Comparison of ENCODE assay signal across 35 mouse cellular contexts in the genomic region with DNA sequence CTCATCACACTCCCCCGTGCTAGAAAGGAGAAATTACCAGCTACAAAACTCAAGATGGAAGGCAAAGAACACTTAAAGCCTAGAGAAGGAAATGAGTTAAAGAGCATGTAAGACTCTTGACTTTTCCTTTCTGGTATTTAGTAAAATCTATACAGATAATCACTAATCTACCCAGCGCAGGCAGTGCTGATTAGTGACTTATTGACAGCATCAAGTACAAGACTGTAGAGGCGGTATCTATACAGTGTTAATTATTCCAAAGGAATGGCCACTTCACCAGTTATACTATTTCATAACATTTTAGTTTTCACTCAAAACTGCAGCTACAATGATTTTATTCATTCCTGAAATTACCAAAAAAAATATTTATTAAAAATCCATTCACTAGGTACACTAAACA.
"Had no signal": no experiment of that assay in that cellular context is flagged by ENCODE, and none has a peak within 500 bp of the region (broad histone marks: within the 10 kb centered on the region; RNA-seq: fewer than 3 reads in every experiment).

No protein-coding gene starts in this region.

- H3K36me3 ChIP-seq: hindbrain, embryonic 15.5 days; intestine, embryonic 15.5 days had no signal

- H3K27ac ChIP-seq: heart, adult 2 months; heart, embryonic 10.5 days; heart, embryonic 13.5 days; heart, embryonic 15.5 days; hindbrain, embryonic 10.5 days; hindbrain, embryonic 12.5 days; hindbrain, embryonic 13.5 days; hindbrain, embryonic 14.5 days; hindbrain, embryonic 15.5 days; hindbrain, postnatal 0 days; intestine, embryonic 15.5 days; kidney, postnatal 0 days; layer of hippocampus, adult 2 months; left cerebral cortex, adult 2 months had no signal

- H3K4me2 ChIP-seq: heart, embryonic 11.5 days; heart, embryonic 12.5 days; heart, embryonic 13.5 days; heart, embryonic 15.5 days; hindbrain, embryonic 12.5 days; hindbrain, embryonic 13.5 days; hindbrain, embryonic 14.5 days; hindbrain, embryonic 15.5 days; intestine, embryonic 15.5 days had no signal

- H3K27me3 ChIP-seq: heart, embryonic 12.5 days; heart, embryonic 13.5 days; heart, embryonic 15.5 days; hindbrain, embryonic 12.5 days; hindbrain, embryonic 13.5 days; hindbrain, embryonic 15.5 days; intestine, embryonic 15.5 days had no signal

- H3K9ac ChIP-seq: heart, embryonic 12.5 days; heart, embryonic 13.5 days; heart, embryonic 15.5 days; hindbrain, embryonic 12.5 days; hindbrain, embryonic 13.5 days; hindbrain, embryonic 14.5 days; hindbrain, embryonic 15.5 days; intestine, embryonic 15.5 days had no signal

- DNase-seq: heart, adult 2 months; heart, postnatal 10 days; heart, postnatal 14 days; heart, postnatal 36 days; heart, postnatal 4 days; kidney, adult 11 months; kidney, adult 18-20 months; kidney, adult 8-10 months; kidney, adult 9 months; kidney, postnatal 10 days; kidney, postnatal 14 days; kidney, postnatal 25 days; kidney, postnatal 36 days; kidney, postnatal 4 days; layer of hippocampus, adult 9-11 months; layer of hippocampus, postnatal 36 days had no signal

- H3K4me1 ChIP-seq: hindbrain, embryonic 15.5 days; intestine, embryonic 15.5 days had no signal

- H3K9me3 ChIP-seq: heart, embryonic 10.5 days; heart, embryonic 12.5 days; heart, embryonic 13.5 days; heart, embryonic 15.5 days; hindbrain, embryonic 10.5 days; hindbrain, embryonic 12.5 days; hindbrain, embryonic 13.5 days; hindbrain, embryonic 15.5 days; intestine, embryonic 15.5 days had no signal

- H3K4me3 ChIP-seq: heart, adult 2 months; heart, embryonic 10.5 days; heart, embryonic 12.5 days; heart, embryonic 13.5 days; heart, embryonic 15.5 days; hindbrain, embryonic 10.5 days; hindbrain, embryonic 12.5 days; hindbrain, embryonic 13.5 days; hindbrain, embryonic 15.5 days; intestine, embryonic 15.5 days; layer of hippocampus, adult 2 months; left cerebral cortex, adult 2 months had no signal

- ATAC-seq: hindbrain, embryonic 16.5 days; hindbrain, postnatal 0 days; inflammation-experienced regulatory T-cells, adult 6 months; intestine, embryonic 15.5 days; intestine, embryonic 16.5 days; intestine, postnatal 0 days had no signal
